Mouse (Mus musculus) lung, postnatal 36 days (tissue): ENCODE measurements at regions not wholly inside any gene's neighbourhood (a gene's known extent, or its start where the extent isn't known, plus 50 kb on each side); places are given as distances from the start of the nearest gene placed in this dataset.
A peak's percentile ranks its signal among the peaks of the same experiment; 100 is the strongest.

ENCODE experiments used
- DNase-seq: peaks from one replicate; pipeline ENCODE4 v3.0.0; 2022; ENCODE audit warnings: mixed read lengths

GRCm38 (mm10) chr13:10526470-10527207, 166.0 kb upstream of the Chrm3 start:
- DNase-seq: no peak

GRCm38 (mm10) chr13:10504211-10504610, 143.6 kb upstream of the Chrm3 start:
- DNase-seq: peak; percentile 2

GRCm38 (mm10) chr13:10455323-10455722, 94.7 kb upstream of the Chrm3 start:
- no peak for DNase-seq

GRCm38 (mm10) chr13:10454667-10455066, 94.0 kb upstream of the Chrm3 start:
- DNase-seq: no peak

- peak; percentile 25 for DNase-seq
Measured at GRCm38 (mm10) chr13:10451057-10451456, 90.4 kb upstream of the Chrm3 start.

- DNase-seq: no peak
Measured at GRCm38 (mm10) chr13:10449502-10449901, 88.9 kb upstream of the Chrm3 start.

GRCm38 (mm10) chr13:10447806-10448205, 87.2 kb upstream of the Chrm3 start:
- no peak for DNase-seq

- DNase-seq: no peak
Measured at GRCm38 (mm10) chr13:10445679-10446078, 85.0 kb upstream of the Chrm3 start.
